Mouse (Mus musculus) kidney, adult 2 months (tissue): ENCODE data around the gene Marveld1.

ENCODE experiments used
- CTCF ChIP-seq: fragments of 200-500 bp; conservative IDR thresholded peaks from 2 replicates; pipeline ENCODE4 v1.5.1; 2011; ENCODE audit warnings: low read depth, mild to moderate bottlenecking, control low read depth, low read length, moderate library complexity, mixed read lengths; ENCODE audit not compliant: insufficient read depth, insufficient read length
- POLR2A ChIP-seq: fragments of 200-500 bp; IDR thresholded peaks from one replicate; pipeline ENCODE4 v1.6.1; 2011; ENCODE audit warnings: low read depth, low read length, control low read depth

GRCm38 (mm10) chr19:42126219-42126605 lies 21.0 kb upstream of the Marveld1 start:
- TF ChIP-seq POLR2A: no peak
- no peak for TF ChIP-seq CTCF
